Mouse (Mus musculus) cortical plate, adult 2 months (tissue): ENCODE data around the gene Ift88.

Experiments
- CTCF ChIP-seq: fragments of 200-500 bp; IDR thresholded peaks from 2 replicates; pipeline ENCODE4 v1.5.1; 2011; ENCODE audit warnings: mild to moderate bottlenecking, control low read depth, low read length; ENCODE audit not compliant: insufficient read depth; ENCODE audit errors: extremely low read depth
- POLR2A ChIP-seq: fragments of 200-500 bp; IDR thresholded peaks from 2 replicates; pipeline ENCODE4 v1.6.1; 2011; ENCODE audit warnings: mild to moderate bottlenecking, low read length, control low read depth; ENCODE audit not compliant: insufficient read depth; ENCODE audit errors: extremely low read depth

GRCm38 (mm10) chr14:57533841-57534240, 110.0 kb downstream of the Ift88 start:
- TF ChIP-seq CTCF (no peak), POLR2A (no peak)
